Mouse (Mus musculus) thymus, postnatal 14 days (tissue): ENCODE measurements around the gene Olfr791.

Source experiments
- DNase-seq: peaks from one replicate; pipeline ENCODE4 v3.0.0; 2021

The Olfr791 gene

DNA sequence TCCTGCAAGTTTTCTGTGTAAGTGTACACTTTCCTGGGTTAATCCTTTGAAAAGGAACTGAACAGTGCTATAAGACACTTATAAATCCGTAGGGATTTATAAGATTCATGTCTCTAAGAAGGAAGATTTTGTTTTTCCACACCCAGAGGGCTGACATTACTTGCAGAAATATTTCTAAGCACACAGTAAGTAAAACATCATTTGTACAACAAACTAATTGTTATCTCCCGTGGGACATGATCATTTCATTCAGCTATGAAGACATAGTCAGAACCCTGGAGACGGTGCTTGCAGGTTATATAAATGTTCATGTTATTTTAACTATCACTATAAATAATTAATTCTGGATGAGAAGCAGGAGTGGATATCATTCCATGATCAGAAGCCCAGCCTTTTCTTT is at the start of gene Olfr791:
Olfr791 (plus strand) TSS at position 301 of the 400 bp plus-strand sequence.
- DNase-seq = no peak

DNA sequence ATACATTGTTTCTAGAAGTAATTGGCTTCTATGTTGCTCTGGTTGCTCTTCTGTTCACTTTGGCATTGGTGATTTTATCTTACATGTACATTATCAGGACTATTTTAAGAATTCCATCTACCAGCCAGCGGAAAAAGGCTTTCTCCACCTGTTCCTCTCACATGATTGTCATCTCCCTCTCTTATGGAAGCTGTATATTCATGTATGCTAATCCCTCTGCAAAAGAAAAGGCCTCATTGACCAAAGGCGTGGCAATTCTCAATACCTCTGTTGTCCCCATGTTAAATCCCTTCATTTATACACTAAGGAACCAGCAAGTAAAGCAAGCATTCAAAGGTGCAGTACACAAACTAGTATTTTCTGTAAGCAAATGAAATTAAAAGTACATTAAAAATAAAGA is 48.3 kb upstream of the Olfr791 start:
- DNase-seq = no peak

DNA sequence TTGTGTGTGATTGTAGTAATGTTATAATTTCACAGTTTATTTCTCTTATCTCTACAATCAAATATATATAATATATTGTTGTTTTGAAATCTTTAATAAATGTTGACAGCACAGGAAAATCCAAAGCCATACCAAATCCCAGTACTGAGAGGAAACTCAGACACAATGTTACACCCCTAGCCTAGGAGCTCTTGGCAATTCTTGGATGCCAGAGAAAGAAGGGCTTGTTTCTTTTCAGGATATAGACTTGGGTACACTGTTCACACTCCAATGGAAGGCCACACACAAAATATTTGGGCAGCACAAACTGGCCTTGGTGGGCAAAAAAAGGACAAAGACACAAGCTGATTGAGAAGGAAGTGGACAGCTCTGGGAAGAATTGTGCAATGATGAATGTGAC is 47.9 kb upstream of the Olfr791 start:
- no peak for DNase-seq

DNA sequence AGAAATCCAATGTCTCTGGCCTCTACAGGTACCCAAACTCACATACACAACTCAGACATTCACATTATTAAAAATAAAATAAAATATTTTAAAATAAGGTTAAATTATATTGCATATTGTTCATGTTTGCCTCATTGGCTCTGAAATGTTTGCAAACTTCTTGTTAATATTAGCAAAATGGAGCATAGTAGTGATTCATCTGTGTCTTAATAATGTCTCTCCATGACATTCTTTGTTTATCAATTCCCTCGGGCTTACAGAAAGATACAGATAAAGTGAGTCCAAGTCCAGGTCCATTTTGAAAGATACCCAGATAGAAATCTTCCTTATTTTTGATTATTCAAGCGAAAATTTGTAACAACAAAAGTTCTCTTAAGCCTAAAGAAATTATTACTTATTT is 37.1 kb upstream of the Olfr791 start, which contains the start of gene Olfr789:
Olfr789 (plus strand) TSS at position 301 of the 400 bp plus-strand sequence.
- no peak for DNase-seq

DNA sequence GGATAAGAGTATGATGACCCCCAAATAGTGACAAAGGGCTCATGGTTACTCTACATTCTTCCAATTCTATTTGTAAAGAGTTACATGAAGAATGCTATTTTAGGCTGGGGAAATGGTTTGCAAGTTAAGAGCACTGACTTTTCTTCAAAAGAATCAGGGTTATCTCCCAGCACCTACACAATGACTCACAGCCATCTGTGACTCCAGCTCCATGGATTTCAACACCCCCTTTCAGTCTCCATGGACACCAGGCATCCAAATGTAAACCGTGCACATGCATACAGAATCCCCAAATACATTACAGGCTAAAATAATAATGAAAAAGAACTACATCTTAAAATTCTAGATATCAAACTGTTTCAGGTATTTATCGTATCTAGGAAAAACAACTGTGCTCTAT is 31.5 kb upstream of the Olfr791 start:
- no peak for DNase-seq

DNA sequence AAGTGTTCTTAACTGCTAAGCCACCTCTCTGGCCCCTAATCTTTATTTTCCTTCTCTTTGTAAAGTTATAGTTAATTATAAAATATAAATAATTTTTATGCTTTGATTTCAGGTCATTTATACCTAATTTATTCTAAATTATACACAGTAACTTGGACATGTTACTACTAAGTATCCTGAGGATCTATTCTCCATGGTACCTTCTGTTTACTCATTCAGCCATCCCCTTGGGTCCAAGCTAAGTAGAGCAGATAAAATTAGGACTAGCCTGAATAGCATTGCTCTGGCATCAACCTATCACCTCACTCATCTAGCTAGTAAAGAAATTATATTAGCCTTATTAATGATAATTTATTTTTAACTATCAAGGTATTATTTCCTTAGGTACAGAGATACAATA is 23.4 kb upstream of the Olfr791 start, which contains the start of gene Olfr790:
Olfr790 (plus strand) TSS at position 301 of the 400 bp plus-strand sequence.
- no peak for DNase-seq

DNA sequence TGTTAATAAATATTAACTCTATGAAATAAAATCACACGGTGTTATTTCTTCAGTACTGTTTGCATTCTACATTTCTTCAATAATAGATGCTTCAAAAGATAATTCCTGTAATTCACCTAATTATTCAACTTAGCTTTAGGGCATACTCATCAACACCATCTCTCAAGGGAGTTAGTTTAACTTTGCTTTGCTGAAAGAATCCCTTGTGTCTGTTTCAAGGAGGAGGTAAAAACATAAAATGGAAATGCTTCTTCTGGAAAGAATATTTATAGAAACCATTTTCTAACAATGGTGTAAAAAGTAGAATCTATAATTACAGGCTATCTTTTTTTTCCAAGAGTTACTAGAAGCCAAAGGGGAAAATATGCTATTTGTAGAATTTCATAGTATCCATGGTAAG is 17.3 kb downstream of the Olfr791 start, which contains the start of gene Olfr792:
Olfr792 (plus strand) TSS at position 301 of the 400 bp plus-strand sequence.
- DNase-seq = no peak

- no peak for DNase-seq
These were observed 27.8 kb downstream of the Olfr791 start for GRCm38 (mm10) chr10:129549354-129549753.

DNA sequence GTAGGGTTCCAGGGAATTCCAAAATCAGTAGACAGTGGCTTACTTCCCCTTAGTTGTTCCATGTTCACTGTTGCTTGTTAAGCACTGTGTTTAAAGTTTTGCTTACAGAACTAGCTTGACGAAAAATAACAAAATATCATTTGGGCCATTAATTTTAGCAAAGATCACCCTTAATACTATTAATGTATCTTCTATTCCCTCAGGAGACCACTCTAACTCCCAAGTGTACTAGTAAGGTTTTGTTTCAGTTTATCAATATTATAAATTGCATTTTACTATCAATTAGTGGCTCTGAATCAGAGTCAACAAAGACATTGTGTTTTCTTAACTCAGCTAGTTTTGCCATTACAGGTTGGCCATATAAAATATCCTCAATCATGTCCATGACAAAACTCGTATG is 45.8 kb downstream of the Olfr791 start, which contains the start of gene Olfr794:
Olfr794 (plus strand) TSS at position 301 of the 400 bp plus-strand sequence.
- DNase-seq = no peak

GRCm38 (mm10) chr10:129577066-129577465 is 55.5 kb downstream of the Olfr791 start:
- no peak for DNase-seq
